Comparison of ENCODE assay signal across 15 mouse cellular contexts in the genomic region with DNA sequence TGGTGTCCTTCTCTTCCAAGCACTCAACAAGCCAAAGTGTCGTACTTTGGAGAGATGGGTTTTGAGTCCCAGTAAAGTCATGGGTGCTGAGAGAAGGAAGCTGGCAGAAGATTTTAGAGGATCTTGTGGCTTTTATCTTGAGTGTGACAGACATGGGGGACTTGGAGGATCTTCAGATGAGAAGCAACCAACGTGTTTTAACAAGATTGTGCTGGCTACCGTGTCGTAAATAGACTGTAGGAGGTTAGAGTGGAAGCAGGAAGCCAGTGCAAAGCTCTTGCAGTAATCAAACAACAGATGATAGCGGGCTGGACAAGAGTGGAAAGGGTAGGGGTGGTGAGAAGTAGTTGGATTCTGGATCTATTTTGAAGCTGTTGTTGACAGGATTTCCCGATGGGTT.
"Had no signal": no experiment of that assay in that cellular context is flagged by ENCODE, and none has a peak within 500 bp of the region (broad histone marks: within the 10 kb centered on the region; RNA-seq: fewer than 3 reads in every experiment).

No protein-coding gene starts in this region.

- H3K4me3 ChIP-seq: layer of hippocampus, adult 2 months; limb, embryonic 12.5 days; midbrain, embryonic 15.5 days; neural tube, embryonic 12.5 days had no signal

- H3K27me3 ChIP-seq: limb, embryonic 12.5 days; midbrain, embryonic 15.5 days; neural tube, embryonic 12.5 days had no signal

- DNase-seq: kidney, adult 9 months; kidney, postnatal 10 days; kidney, postnatal 4 days; lung, adult 2 months; lung, postnatal 36 days; right cerebral cortex, postnatal 4 days; spleen, adult 18-20 months; thymus, adult 18-20 months; thymus, postnatal 14 days had no signal

- H3K4me2 ChIP-seq: limb, embryonic 12.5 days; midbrain, embryonic 11.5 days; midbrain, embryonic 15.5 days; neural tube, embryonic 12.5 days had no signal

- H3K36me3 ChIP-seq: limb, embryonic 12.5 days; midbrain, embryonic 15.5 days; neural tube, embryonic 12.5 days had no signal

- H3K9me3 ChIP-seq: limb, embryonic 12.5 days; midbrain, embryonic 15.5 days; neural tube, embryonic 12.5 days had no signal

- ATAC-seq: lung, postnatal 0 days; midbrain, embryonic 15.5 days had no signal

- H3K27ac ChIP-seq: layer of hippocampus, adult 2 months; limb, embryonic 12.5 days; midbrain, embryonic 15.5 days; neural tube, embryonic 12.5 days had no signal

- H3K4me1 ChIP-seq: limb, embryonic 12.5 days; midbrain, embryonic 15.5 days had no signal

- H3K9ac ChIP-seq: limb, embryonic 12.5 days; midbrain, embryonic 15.5 days; neural tube, embryonic 12.5 days had no signal
